Mouse (Mus musculus) MEL (cell line): ENCODE measurements around the gene Plcb3. TPM values are rescaled to one million over a fixed set of nuclear protein-coding genes. Genes with fewer than 3 reads are reported as not detected.
A peak's percentile ranks its signal among the peaks of the same experiment; 100 is the strongest.

Source experiments
- DNase-seq: peaks from one replicate; pipeline ENCODE4 v3.0.0; 2011; ENCODE audit warnings: low read depth, low spot score
- H3K27ac ChIP-seq: 2 replicates; pipeline ENCODE4 v1.5.1; 2012; ENCODE audit warnings: low read depth, mild to moderate bottlenecking, control low read depth, low read length, moderate library complexity; ENCODE audit not compliant: control insufficient read depth
- H3K27me3 ChIP-seq, 2 experiments: fragments of 150-350 bp in 1 of 2; sonication (generic) in 1 of 2; 2 replicates each; pipeline ENCODE4 v1.6.1; 2012; ENCODE audit warnings: low read length in 2 of 2, mild to moderate bottlenecking in 2 of 2, improper control_type of control experiment in 1 of 2, moderate library complexity in 1 of 2; ENCODE audit not compliant: insufficient read depth in 2 of 2, control insufficient read depth in 1 of 2
- H3K36me3 ChIP-seq, 2 experiments: 2 replicates each; pipeline ENCODE4 v1.6.1; 2012 to 2014; ENCODE audit warnings: low read length in 2 of 2, improper control_type of control experiment in 1 of 2, inconsistent platforms in 1 of 2, mild to moderate bottlenecking in 1 of 2; ENCODE audit not compliant: insufficient read depth in 2 of 2, control insufficient read depth in 1 of 2
- H3K4me1 ChIP-seq, 2 experiments: fragments of 150-350 bp in 1 of 2; sonication (generic) in 1 of 2; 2 replicates each; pipeline ENCODE4 v1.6.1; 2012; ENCODE audit warnings: low read length in 2 of 2, improper control_type of control experiment in 1 of 2, mild to moderate bottlenecking in 1 of 2; ENCODE audit not compliant: insufficient read depth in 2 of 2, control insufficient read depth in 1 of 2
- H3K4me3 ChIP-seq, 2 experiments: fragments of 150-350 bp in 1 of 2; sonication (generic) in 1 of 2; 2 replicates each; pipeline ENCODE4 v1.5.1; 2012; ENCODE audit warnings: low read depth in 2 of 2, low read length in 2 of 2, mild to moderate bottlenecking in 2 of 2, moderate library complexity in 2 of 2, control low read depth in 1 of 2, improper control_type of control experiment in 1 of 2; ENCODE audit not compliant: control insufficient read depth in 1 of 2, insufficient read depth in 1 of 2
- H3K79me2 ChIP-seq: 2 replicates; pipeline ENCODE4 v1.6.1; 2012; ENCODE audit warnings: mild to moderate bottlenecking, low read length, moderate library complexity; ENCODE audit not compliant: control insufficient read depth, poor library complexity, insufficient read depth
- H3K9ac ChIP-seq: 2 replicates; pipeline ENCODE4 v1.6.1; 2012; ENCODE audit warnings: low read depth, mild to moderate bottlenecking, control low read depth, low read length, moderate library complexity; ENCODE audit not compliant: control insufficient read depth, poor library complexity, severe bottlenecking
- H3K9me3 ChIP-seq: fragments of 150-350 bp; sonication (generic); replicated peaks from 2 replicates; pipeline ENCODE4 v1.6.1; 2012; ENCODE audit warnings: mild to moderate bottlenecking, low read length, improper control_type of control experiment, moderate library complexity; ENCODE audit not compliant: insufficient read depth
- CHD1 ChIP-seq: IDR thresholded peaks from 2 replicates; pipeline ENCODE4 v1.6.1; 2012; ENCODE audit warnings: low read depth, mild to moderate bottlenecking, inconsistent platforms, low read length, improper control_type of control experiment
- CTCF ChIP-seq, 3 experiments: IDR thresholded peaks in 2 of 3; conservative IDR thresholded peaks in 1 of 3; 2 replicates each; pipeline ENCODE4 v1.5.1; 2011 to 2012; ENCODE audit warnings: low read length in 3 of 3, low read depth in 2 of 3, mild to moderate bottlenecking in 2 of 3, improper control_type of control experiment in 1 of 3, inconsistent platforms in 1 of 3, mixed read lengths in 1 of 3, moderate library complexity in 1 of 3; ENCODE audit not compliant: control insufficient read depth in 1 of 3, insufficient read depth in 1 of 3, poor library complexity in 1 of 3, severe bottlenecking in 1 of 3
- E2F4 ChIP-seq: IDR thresholded peaks from 2 replicates; pipeline ENCODE4 v1.6.1; 2011; ENCODE audit warnings: low read depth, low read length, improper control_type of control experiment, borderline replicate concordance
- EP300 ChIP-seq, 2 experiments: IDR thresholded peaks; 2 replicates each; pipeline ENCODE4 v1.6.1; 2011; ENCODE audit warnings: improper control_type of control experiment in 2 of 2, low read length in 2 of 2, low read depth in 1 of 2, mild to moderate bottlenecking in 1 of 2
- HCFC1 ChIP-seq: IDR thresholded peaks from 2 replicates; pipeline ENCODE4 v1.6.1; 2012; ENCODE audit warnings: low read depth, mild to moderate bottlenecking, inconsistent platforms, low read length, improper control_type of control experiment, moderate library complexity
- MAX ChIP-seq: IDR thresholded peaks from 2 replicates; pipeline ENCODE4 v1.6.1; 2011; ENCODE audit warnings: low read length, improper control_type of control experiment
- MXI1 ChIP-seq: IDR thresholded peaks from 2 replicates; pipeline ENCODE4 v1.6.1; 2011; ENCODE audit warnings: mild to moderate bottlenecking, low read depth, low read length, improper control_type of control experiment
- NELFE ChIP-seq: IDR thresholded peaks from 2 replicates; pipeline ENCODE4 v1.6.1; 2011; ENCODE audit warnings: low read depth, low read length, improper control_type of control experiment
- POLR2A ChIP-seq, 2 experiments: IDR thresholded peaks; 2 replicates each; pipeline ENCODE4 v1.6.1; 2011 to 2012; ENCODE audit warnings: low read length in 2 of 2, mild to moderate bottlenecking in 2 of 2, control low read depth in 1 of 2, improper control_type of control experiment in 1 of 2, low read depth in 1 of 2, moderate library complexity in 1 of 2; ENCODE audit not compliant: control insufficient read depth in 1 of 2, insufficient read depth in 1 of 2, poor library complexity in 1 of 2
- POLR2AphosphoS2 ChIP-seq: IDR thresholded peaks from 2 replicates; pipeline ENCODE4 v1.6.1; 2011; ENCODE audit warnings: low read length, improper control_type of control experiment
- SIN3A ChIP-seq: IDR thresholded peaks from 2 replicates; pipeline ENCODE4 v1.6.1; 2012; ENCODE audit warnings: low read length, improper control_type of control experiment, inconsistent platforms
- SMC3 ChIP-seq: IDR thresholded peaks from 2 replicates; pipeline ENCODE4 v1.6.1; 2011; ENCODE audit warnings: low read depth, low read length, improper control_type of control experiment
- USF1 ChIP-seq: IDR thresholded peaks from 2 replicates; pipeline ENCODE4 v1.6.1; 2014; ENCODE audit warnings: low read depth, mild to moderate bottlenecking, inconsistent platforms, low read length, improper control_type of control experiment, moderate library complexity
- ZC3H11A ChIP-seq: IDR thresholded peaks from 2 replicates; pipeline ENCODE4 v1.6.1; 2012; ENCODE audit warnings: low read depth, mild to moderate bottlenecking, inconsistent platforms, low read length, improper control_type of control experiment
- polyA plus RNA-seq, 2 experiments: library from polyadenylated mRNA; stranded (reverse) in 1 of 2; unstranded in 1 of 2; fragments of >175 nt in 1 of 2; fragments of >200 nt in 1 of 2; gene quantifications; 2 replicates each; pipeline versions ENCODE4 v1.2.1 to v1.2.4; 2012; ENCODE audit warnings: low replicate concordance in 2 of 2, low read depth in 1 of 2; ENCODE audit not compliant: insufficient read length in 2 of 2, insufficient read depth in 1 of 2, missing spikeins in 1 of 2
- total RNA-seq: library from RNA; depleted of rRNA; stranded (reverse); fragments of 300-350 nt; gene quantifications from 2 replicates; pipeline ENCODE4 v1.2.3, GENCODE M21; 2012

Gene Plcb3
- total and polyA plus RNA-seq, 3 experiments = 12.6 to 30.8 TPM; not detected in 1

DNA sequence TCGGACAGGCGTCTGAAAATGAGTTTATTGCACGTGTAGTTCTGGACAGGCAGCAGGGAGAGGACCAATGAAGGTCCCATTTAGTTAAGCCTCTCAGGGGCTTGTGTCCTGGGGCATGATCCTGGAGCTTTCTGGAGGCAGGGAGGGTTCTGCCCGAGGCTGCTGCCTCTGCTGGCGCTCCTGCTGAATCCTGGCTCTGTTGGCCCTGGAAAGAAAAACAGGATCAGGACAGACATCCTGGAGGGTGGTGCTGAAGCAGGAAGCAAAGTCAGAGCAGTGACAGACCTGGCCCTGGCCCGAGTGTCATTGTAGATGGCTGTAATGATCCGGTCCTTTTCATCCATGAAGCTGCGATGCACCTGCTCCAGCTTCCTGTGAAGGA lies 11.6 kb upstream of the Plcb3 start:
- H3K4me1 ChIP-seq = peaks cover 12 to 19% of the 10 kb centered on the region in 2 experiments

DNA sequence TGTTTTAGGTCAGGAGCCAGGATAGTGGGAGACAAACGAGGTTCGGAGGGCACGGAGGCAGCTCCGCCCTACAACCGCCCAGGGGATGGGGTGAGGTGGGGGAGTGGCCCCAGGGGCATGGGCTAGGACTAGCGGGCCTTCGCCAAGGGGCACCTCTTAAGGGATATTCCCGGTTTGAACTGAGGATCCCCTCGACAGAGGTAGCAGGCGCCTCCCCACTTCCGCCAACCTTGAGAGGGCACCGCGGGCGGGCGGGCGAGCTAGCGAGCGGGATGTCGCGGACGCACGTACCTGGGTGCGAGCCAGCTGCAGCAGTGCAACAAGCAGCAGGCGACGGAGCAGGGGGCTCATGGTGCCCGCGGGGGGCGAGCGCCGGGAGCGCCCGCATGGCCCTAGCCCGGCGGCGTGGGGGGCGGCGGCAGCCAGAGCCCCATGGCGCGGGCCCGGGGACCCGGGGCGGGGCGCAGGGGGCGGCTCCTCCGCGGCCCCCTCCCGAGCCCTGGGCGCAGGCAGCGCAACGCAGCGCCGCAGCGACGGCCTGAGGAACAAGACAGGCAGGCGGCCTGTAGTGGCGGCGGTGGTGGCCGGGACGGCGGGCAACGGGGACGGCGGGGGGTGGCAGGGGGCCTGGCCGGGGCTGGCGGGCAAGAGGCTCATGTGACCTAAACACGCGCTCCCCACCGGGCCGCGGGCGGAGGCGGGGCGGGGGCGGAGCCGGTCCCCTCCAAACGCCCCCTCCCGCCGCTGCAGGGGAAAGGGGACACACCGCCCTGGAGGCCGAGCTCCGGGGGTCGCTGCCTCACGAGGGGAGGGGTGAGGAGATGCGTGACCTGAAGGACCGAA lies 11.0 kb upstream of the Plcb3 start, which contains the start of gene Vegfb:
Gene Vegfb (minus strand): TSS at position 591 of the 843 bp plus-strand sequence.
- peak; percentile 68 for DNase-seq
- Histone ChIP-seq H3K4me3 (peak within 1 kb of the TSS; percentile 78 to 85), H3K36me3 (peaks cover 0 to 7% of the 10 kb centered on the region in 2 experiments; a peak in 2 of 4 replicates), H3K27me3 (no peaks in the 10 kb centered on the region), H3K9me3 (no peaks in the 10 kb centered on the region), H3K79me2 (peaks cover 7% of the 10 kb centered on the region; the same call in 1 of the 2 replicates), H3K4me1 (peaks cover 12 to 18% of the 10 kb centered on the region in 2 experiments), H3K27ac (peak within 1 kb of the TSS; percentile 55), H3K9ac (peak within 1 kb of the TSS; percentile 94)
- TF ChIP-seq POLR2AphosphoS2 (0 out of 2 replicates have a peak, but pooled peaks have one; percentile 32), NELFE (peak; percentile 35), MXI1 (peak; percentile 58; the same call in 1 of the 2 replicates), HCFC1 (peak; percentile 24), SIN3A (peak; percentile 39; the same call in 1 of the 2 replicates), CHD1 (no peak; the same call in 1 of the 2 replicates), USF1 (peak; percentile 79), ZC3H11A (no peak), EP300 (IDR thresholded peaks at IDR 0.05; ENCODE audit: low read depth in 1 of 2, low read length in 2 of 2) (no peak), E2F4 (no peak), POLR2A (IDR thresholded peaks at IDR 0.05; ENCODE audit: control insufficient read depth in 1 of 2, insufficient read depth in 1 of 2, low read depth in 1 of 2, low read length in 2 of 2, poor library complexity in 1 of 2) (peak in 1 of 2 experiments; percentile 52; a peak in 2 of 4 replicates), SMC3 (no peak)

More for the DNA sequence above, 11.6 kb upstream of the Plcb3 start:
- TF ChIP-seq CTCF (IDR thresholded peaks at IDR 0.05 in 2 of 3, conservative IDR thresholded peaks at IDR 0.05 in 1 of 3; ENCODE audit: control insufficient read depth in 1 of 3, insufficient read depth in 1 of 3, low read depth in 2 of 3, low read length in 3 of 3, poor library complexity in 1 of 3, severe bottlenecking in 1 of 3) (no peak), SIN3A (peak; percentile 11; the same call in 1 of the 2 replicates), EP300 (IDR thresholded peaks at IDR 0.05; ENCODE audit: low read depth in 1 of 2, low read length in 2 of 2) (no peak), ZC3H11A (no peak), E2F4 (no peak), MAX (peak; percentile 18; the same call in 1 of the 2 replicates)
- no peak for DNase-seq
- Histone ChIP-seq H3K4me3 (peak overlapping the region; percentile 78 to 85), H3K27ac (peak overlapping the region; percentile 40), H3K27me3 (no peaks in the 10 kb centered on the region), H3K36me3 (peaks cover 0 to 7% of the 10 kb centered on the region in 2 experiments; a peak in 2 of 4 replicates), H3K9ac (peak overlapping the region; percentile 94), H3K79me2 (peaks cover 7% of the 10 kb centered on the region; the same call in 1 of the 2 replicates), H3K9me3 (no peaks in the 10 kb centered on the region)
